Mouse (Mus musculus) MEL (cell line): ENCODE data around the gene Il21. TPM values are rescaled to one million over a fixed set of nuclear protein-coding genes. Genes with fewer than 3 reads are reported as not detected.

Experiments
- DNase-seq: peaks from one replicate; pipeline ENCODE4 v3.0.0; 2011; ENCODE audit warnings: low read depth, low spot score
- H3K27ac ChIP-seq: 2 replicates; pipeline ENCODE4 v1.5.1; 2012; ENCODE audit warnings: low read depth, mild to moderate bottlenecking, control low read depth, low read length, moderate library complexity; ENCODE audit not compliant: control insufficient read depth
- H3K27me3 ChIP-seq, 2 experiments: fragments of 150-350 bp in 1 of 2; sonication (generic) in 1 of 2; 2 replicates each; pipeline ENCODE4 v1.6.1; 2012; ENCODE audit warnings: low read length in 2 of 2, mild to moderate bottlenecking in 2 of 2, improper control_type of control experiment in 1 of 2, moderate library complexity in 1 of 2; ENCODE audit not compliant: insufficient read depth in 2 of 2, control insufficient read depth in 1 of 2
- H3K36me3 ChIP-seq, 2 experiments: 2 replicates each; pipeline ENCODE4 v1.6.1; 2012 to 2014; ENCODE audit warnings: low read length in 2 of 2, improper control_type of control experiment in 1 of 2, inconsistent platforms in 1 of 2, mild to moderate bottlenecking in 1 of 2; ENCODE audit not compliant: insufficient read depth in 2 of 2, control insufficient read depth in 1 of 2
- H3K4me1 ChIP-seq, 2 experiments: fragments of 150-350 bp in 1 of 2; sonication (generic) in 1 of 2; 2 replicates each; pipeline ENCODE4 v1.6.1; 2012; ENCODE audit warnings: low read length in 2 of 2, improper control_type of control experiment in 1 of 2, mild to moderate bottlenecking in 1 of 2; ENCODE audit not compliant: insufficient read depth in 2 of 2, control insufficient read depth in 1 of 2
- H3K4me3 ChIP-seq, 2 experiments: fragments of 150-350 bp in 1 of 2; sonication (generic) in 1 of 2; 2 replicates each; pipeline ENCODE4 v1.5.1; 2012; ENCODE audit warnings: low read depth in 2 of 2, low read length in 2 of 2, mild to moderate bottlenecking in 2 of 2, moderate library complexity in 2 of 2, control low read depth in 1 of 2, improper control_type of control experiment in 1 of 2; ENCODE audit not compliant: control insufficient read depth in 1 of 2, insufficient read depth in 1 of 2
- H3K79me2 ChIP-seq: 2 replicates; pipeline ENCODE4 v1.6.1; 2012; ENCODE audit warnings: mild to moderate bottlenecking, low read length, moderate library complexity; ENCODE audit not compliant: control insufficient read depth, poor library complexity, insufficient read depth
- H3K9ac ChIP-seq: 2 replicates; pipeline ENCODE4 v1.6.1; 2012; ENCODE audit warnings: low read depth, mild to moderate bottlenecking, control low read depth, low read length, moderate library complexity; ENCODE audit not compliant: control insufficient read depth, poor library complexity, severe bottlenecking
- H3K9me3 ChIP-seq: fragments of 150-350 bp; sonication (generic); replicated peaks from 2 replicates; pipeline ENCODE4 v1.6.1; 2012; ENCODE audit warnings: mild to moderate bottlenecking, low read length, improper control_type of control experiment, moderate library complexity; ENCODE audit not compliant: insufficient read depth
- BHLHE40 ChIP-seq: IDR thresholded peaks from 2 replicates; pipeline ENCODE4 v1.6.1; 2012; ENCODE audit warnings: low read depth, mild to moderate bottlenecking, inconsistent platforms, low read length, improper control_type of control experiment, borderline replicate concordance
- CHD1 ChIP-seq: IDR thresholded peaks from 2 replicates; pipeline ENCODE4 v1.6.1; 2012; ENCODE audit warnings: low read depth, mild to moderate bottlenecking, inconsistent platforms, low read length, improper control_type of control experiment
- CTCF ChIP-seq, 3 experiments: IDR thresholded peaks in 2 of 3; conservative IDR thresholded peaks in 1 of 3; 2 replicates each; pipeline ENCODE4 v1.5.1; 2011 to 2012; ENCODE audit warnings: low read length in 3 of 3, low read depth in 2 of 3, mild to moderate bottlenecking in 2 of 3, improper control_type of control experiment in 1 of 3, inconsistent platforms in 1 of 3, mixed read lengths in 1 of 3, moderate library complexity in 1 of 3; ENCODE audit not compliant: control insufficient read depth in 1 of 3, insufficient read depth in 1 of 3, poor library complexity in 1 of 3, severe bottlenecking in 1 of 3
- ELF1 ChIP-seq: IDR thresholded peaks from 2 replicates; pipeline ENCODE4 v1.6.1; 2014; ENCODE audit warnings: low read depth, mild to moderate bottlenecking, inconsistent platforms, low read length, improper control_type of control experiment, moderate library complexity
- ETS1 ChIP-seq: IDR thresholded peaks from 2 replicates; pipeline ENCODE4 v1.6.1; 2012; ENCODE audit warnings: low read depth, mild to moderate bottlenecking, inconsistent platforms, low read length, improper control_type of control experiment, moderate library complexity
- GABPA ChIP-seq: IDR thresholded peaks from 2 replicates; pipeline ENCODE4 v1.6.1; 2012; ENCODE audit warnings: low read depth, mild to moderate bottlenecking, inconsistent platforms, low read length, improper control_type of control experiment, moderate library complexity
- GATA1 ChIP-seq: IDR thresholded peaks from 2 replicates; pipeline ENCODE4 v1.6.1; 2011; ENCODE audit warnings: low read depth, low read length, improper control_type of control experiment
- JUND ChIP-seq: IDR thresholded peaks from 2 replicates; pipeline ENCODE4 v1.6.1; 2011; ENCODE audit warnings: low read depth, mild to moderate bottlenecking, improper control_type of control experiment, low read length
- KAT2A ChIP-seq: conservative IDR thresholded peaks from 2 replicates; pipeline ENCODE4 v1.6.1; 2012; ENCODE audit warnings: low read depth, low read length, improper control_type of control experiment, inconsistent platforms
- MAFK ChIP-seq: IDR thresholded peaks from 2 replicates; pipeline ENCODE4 v1.6.1; 2011; ENCODE audit warnings: low read depth, mild to moderate bottlenecking, low read length, improper control_type of control experiment, borderline replicate concordance
- MYC ChIP-seq: IDR thresholded peaks from 2 replicates; pipeline ENCODE4 v1.6.1; 2011; ENCODE audit warnings: low read depth, mild to moderate bottlenecking, low read length, improper control_type of control experiment, moderate library complexity
- NRF1 ChIP-seq: IDR thresholded peaks from 2 replicates; pipeline ENCODE4 v1.6.1; 2014; ENCODE audit warnings: low read depth, mild to moderate bottlenecking, inconsistent platforms, low read length, improper control_type of control experiment, moderate library complexity; ENCODE audit not compliant: poor library complexity, insufficient read depth, severe bottlenecking
- POLR2A ChIP-seq, 2 experiments: IDR thresholded peaks; 2 replicates each; pipeline ENCODE4 v1.6.1; 2011 to 2012; ENCODE audit warnings: low read length in 2 of 2, mild to moderate bottlenecking in 2 of 2, control low read depth in 1 of 2, improper control_type of control experiment in 1 of 2, low read depth in 1 of 2, moderate library complexity in 1 of 2; ENCODE audit not compliant: control insufficient read depth in 1 of 2, insufficient read depth in 1 of 2, poor library complexity in 1 of 2
- POLR2AphosphoS2 ChIP-seq: IDR thresholded peaks from 2 replicates; pipeline ENCODE4 v1.6.1; 2011; ENCODE audit warnings: low read length, improper control_type of control experiment
- SIN3A ChIP-seq: IDR thresholded peaks from 2 replicates; pipeline ENCODE4 v1.6.1; 2012; ENCODE audit warnings: low read length, improper control_type of control experiment, inconsistent platforms
- SMC3 ChIP-seq: IDR thresholded peaks from 2 replicates; pipeline ENCODE4 v1.6.1; 2011; ENCODE audit warnings: low read depth, low read length, improper control_type of control experiment
- TAL1 ChIP-seq: IDR thresholded peaks from 2 replicates; pipeline ENCODE4 v1.6.1; 2012; ENCODE audit warnings: mild to moderate bottlenecking, inconsistent platforms, low read length, moderate library complexity, mixed read lengths
- TBP ChIP-seq: IDR thresholded peaks from 2 replicates; pipeline ENCODE4 v1.8.0; 2011; ENCODE audit warnings: low read depth, low read length, improper control_type of control experiment
- TCF12 ChIP-seq: IDR thresholded peaks from 2 replicates; pipeline ENCODE4 v1.6.1; 2014; ENCODE audit warnings: low read depth, mild to moderate bottlenecking, inconsistent platforms, low read length, improper control_type of control experiment, moderate library complexity
- UBTF ChIP-seq: IDR thresholded peaks from 2 replicates; pipeline ENCODE4 v1.6.1; 2012; ENCODE audit warnings: low read depth, mild to moderate bottlenecking, inconsistent platforms, low read length, improper control_type of control experiment, moderate library complexity, borderline replicate concordance; ENCODE audit not compliant: insufficient read depth
- ZC3H11A ChIP-seq: IDR thresholded peaks from 2 replicates; pipeline ENCODE4 v1.6.1; 2012; ENCODE audit warnings: low read depth, mild to moderate bottlenecking, inconsistent platforms, low read length, improper control_type of control experiment
- ZKSCAN1 ChIP-seq: IDR thresholded peaks from 2 replicates; pipeline ENCODE4 v1.6.1; 2012; ENCODE audit warnings: low read depth, mild to moderate bottlenecking, inconsistent platforms, low read length, improper control_type of control experiment, moderate library complexity
- ZNF384 ChIP-seq: IDR thresholded peaks from 2 replicates; pipeline ENCODE4 v1.6.1; 2012; ENCODE audit warnings: low read depth, mild to moderate bottlenecking, inconsistent platforms, low read length, improper control_type of control experiment
- polyA plus RNA-seq, 2 experiments: library from polyadenylated mRNA; stranded (reverse) in 1 of 2; unstranded in 1 of 2; fragments of >175 nt in 1 of 2; fragments of >200 nt in 1 of 2; gene quantifications; 2 replicates each; pipeline versions ENCODE4 v1.2.1 to v1.2.4; 2012; ENCODE audit warnings: low replicate concordance in 2 of 2, low read depth in 1 of 2; ENCODE audit not compliant: insufficient read length in 2 of 2, insufficient read depth in 1 of 2, missing spikeins in 1 of 2
- total RNA-seq: library from RNA; depleted of rRNA; stranded (reverse); fragments of 300-350 nt; gene quantifications from 2 replicates; pipeline ENCODE4 v1.2.3, GENCODE M21; 2012

Gene Il21
- total and polyA plus RNA-seq, 3 experiments = not detected

DNA sequence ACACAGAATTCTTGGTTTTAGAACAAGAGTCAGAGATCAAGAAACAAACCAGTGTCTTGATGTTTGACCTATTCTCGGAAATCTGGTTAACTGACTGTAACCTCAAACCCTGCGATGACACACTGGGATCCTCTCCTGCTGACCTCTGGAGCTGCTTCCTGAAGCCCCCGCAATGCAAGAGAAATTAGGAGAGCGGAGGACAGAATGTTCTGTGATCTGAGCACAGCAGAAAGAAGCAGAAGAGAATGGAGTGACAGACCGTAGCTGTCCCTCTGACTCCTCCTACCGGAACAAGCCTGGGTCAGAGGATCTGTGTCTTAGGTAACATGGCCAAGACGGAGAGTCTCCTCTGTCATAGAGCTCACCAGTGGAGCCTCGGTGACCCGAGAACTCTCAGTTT, 53.0 kb downstream of the Il21 start:
- no peaks in the 10 kb centered on the region for H3K4me1 ChIP-seq
- H3K79me2 ChIP-seq = no peaks in the 10 kb centered on the region
- peaks cover 0 to 1% of the 10 kb centered on the region in 2 experiments; a peak in 2 of 4 replicates for H3K27me3 ChIP-seq
- H3K27ac ChIP-seq = no peak overlapping the region
- no peaks in the 10 kb centered on the region for H3K9me3 ChIP-seq
- no peak overlapping the region for H3K9ac ChIP-seq
- TF ChIP-seq GABPA (no peak), CTCF (IDR thresholded peaks at IDR 0.05 in 2 of 3, conservative IDR thresholded peaks at IDR 0.05 in 1 of 3; ENCODE audit: control insufficient read depth in 1 of 3, insufficient read depth in 1 of 3, low read depth in 2 of 3, low read length in 3 of 3, poor library complexity in 1 of 3, severe bottlenecking in 1 of 3) (no peak), ELF1 (no peak), NRF1 (no peak), BHLHE40 (no peak)
- no peaks in the 10 kb centered on the region for H3K36me3 ChIP-seq
- DNase-seq = no peak
- no peak overlapping the region for H3K4me3 ChIP-seq

DNA sequence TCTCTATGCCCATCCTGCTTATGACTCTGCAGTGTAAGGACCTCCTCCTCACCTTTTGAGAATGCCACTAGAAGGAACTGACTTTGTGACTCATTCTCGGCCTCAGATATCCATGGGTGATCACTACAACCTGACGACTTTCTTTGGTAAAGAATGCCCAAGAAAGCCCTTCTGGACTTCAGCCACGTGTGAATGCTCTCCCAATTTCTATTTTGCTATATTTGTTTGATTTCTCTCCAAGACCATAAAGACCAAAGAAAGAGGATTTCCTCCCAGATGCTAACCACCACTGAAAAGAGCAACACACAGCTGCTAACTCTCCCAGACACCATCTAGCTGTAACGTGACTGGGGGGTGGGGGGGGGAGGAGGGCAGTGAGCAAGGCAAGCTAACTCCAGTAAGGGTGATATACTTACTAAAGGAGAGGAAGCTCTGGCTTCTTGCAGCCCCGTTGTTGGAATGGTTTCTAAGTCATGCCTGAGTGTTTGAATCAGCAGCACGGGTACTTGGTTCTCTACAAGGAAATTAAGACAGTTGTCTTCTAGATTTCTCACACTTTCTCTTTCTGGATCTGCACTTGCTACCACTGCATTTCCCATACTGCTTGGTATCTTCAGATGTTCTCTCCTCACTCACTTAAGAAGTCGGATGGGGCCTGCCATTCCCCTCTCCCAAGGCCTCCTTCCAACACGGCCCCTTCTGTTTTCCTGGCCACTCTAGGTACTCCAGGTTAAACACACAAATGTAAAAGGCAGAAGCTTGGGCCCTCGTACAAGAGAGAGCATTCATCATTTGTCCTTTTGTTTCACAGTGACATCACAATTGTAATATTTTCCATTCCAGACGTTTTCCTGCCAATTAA, 57.5 kb downstream of the Il21 start:
- no peak for DNase-seq

DNA sequence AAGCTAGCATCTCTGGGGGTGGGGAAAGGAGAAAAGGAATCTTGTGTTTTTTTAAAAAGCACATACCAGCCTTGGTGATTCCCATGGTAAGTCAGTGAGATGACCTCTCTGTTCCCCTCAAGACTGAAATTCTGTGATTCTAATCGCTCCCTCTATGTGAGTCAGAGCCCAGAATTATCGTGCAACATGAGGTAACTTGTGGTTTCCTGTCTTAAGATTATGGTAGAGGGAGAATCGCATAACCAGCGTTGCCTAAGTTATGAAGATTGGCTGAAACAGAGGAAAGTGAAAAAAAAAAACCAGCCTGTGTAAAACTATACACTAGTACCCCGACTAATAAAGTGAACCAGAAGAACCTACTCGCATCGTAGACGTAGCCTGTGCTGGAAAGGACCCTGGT, 59.2 kb downstream of the Il21 start:
- H3K9ac ChIP-seq = no peak overlapping the region
- peaks cover 0 to 3% of the 10 kb centered on the region in 2 experiments; a peak in 2 of 4 replicates for H3K27me3 ChIP-seq
- peak; percentile 63 for DNase-seq
- no peak overlapping the region for H3K4me3 ChIP-seq
- H3K4me1 ChIP-seq = peaks cover 0 to 5% of the 10 kb centered on the region in 2 experiments; a peak in 1 of 4 replicates
- H3K27ac ChIP-seq = no peak overlapping the region
- H3K36me3 ChIP-seq = peaks cover 0 to 5% of the 10 kb centered on the region in 2 experiments; a peak in 2 of 4 replicates
- no peaks in the 10 kb centered on the region for H3K79me2 ChIP-seq
- H3K9me3 ChIP-seq = no peaks in the 10 kb centered on the region
- TF ChIP-seq SMC3 = no peak
- peak; percentile 42; the same call in 1 of the 2 replicates for TF ChIP-seq ETS1
- no peak for TF ChIP-seq KAT2A
- no peak for TF ChIP-seq UBTF
- no peak for TF ChIP-seq TBP
- TF ChIP-seq CHD1 = no peak
- peak; percentile 68 for TF ChIP-seq GATA1
- TF ChIP-seq MYC = no peak
- no peak for TF ChIP-seq POLR2AphosphoS2
- TF ChIP-seq BHLHE40 = no peak
- no peak for TF ChIP-seq POLR2A (IDR thresholded peaks at IDR 0.05; ENCODE audit: control insufficient read depth in 1 of 2, insufficient read depth in 1 of 2, low read depth in 1 of 2, low read length in 2 of 2, poor library complexity in 1 of 2)
- no peak for TF ChIP-seq ZKSCAN1
- TF ChIP-seq TAL1 = no peak
- TF ChIP-seq GABPA = no peak
- TF ChIP-seq SIN3A = no peak
- no peak for TF ChIP-seq JUND
- TF ChIP-seq TCF12 = peak; percentile 34; the same call in 1 of the 2 replicates
- peak; percentile 83 for TF ChIP-seq ZNF384
- TF ChIP-seq ELF1 = no peak
- no peak for TF ChIP-seq MAFK

More for the DNA sequence above, 57.5 kb downstream of the Il21 start:
- no peaks in the 10 kb centered on the region for H3K9me3 ChIP-seq
- no peak overlapping the region for H3K27ac ChIP-seq
- H3K4me1 ChIP-seq = peaks cover 0 to 5% of the 10 kb centered on the region in 2 experiments; a peak in 1 of 4 replicates
- peaks cover 0 to 5% of the 10 kb centered on the region in 2 experiments; a peak in 2 of 4 replicates for H3K36me3 ChIP-seq
- no peak overlapping the region for H3K4me3 ChIP-seq
- H3K9ac ChIP-seq = no peak overlapping the region
- peaks cover 0 to 3% of the 10 kb centered on the region in 2 experiments; a peak in 2 of 4 replicates for H3K27me3 ChIP-seq
- TF ChIP-seq JUND = no peak
- no peak for TF ChIP-seq ZNF384
- no peak for TF ChIP-seq ZC3H11A
- no peaks in the 10 kb centered on the region for H3K79me2 ChIP-seq
